Mouse (Mus musculus) heart, postnatal 10 days (tissue): ENCODE results near the gene Rgs6. TPM values are rescaled to one million over a fixed set of nuclear protein-coding genes. Genes with fewer than 3 reads are reported as not detected.
A peak's percentile ranks its signal among the peaks of the same experiment; 100 is the strongest.

Experiments used
- DNase-seq, 2 experiments: peaks; one replicate each; pipeline ENCODE4 v3.0.0; 2021
- intact Hi-C: fragments of 180-260 bp; cut with DNase I; formaldehyde crosslinking; loops from one replicate; pipeline ENCODE4 v1.15.1; 2025
- total RNA-seq, 2 experiments: library from RNA; stranded (reverse); gene quantifications; 2 replicates each; pipeline ENCODE4 v1.2.3; 2021

Rgs6 gene
- total RNA-seq, 2 experiments from 2014 or later = 17.0 to 17.3 TPM

DNA sequence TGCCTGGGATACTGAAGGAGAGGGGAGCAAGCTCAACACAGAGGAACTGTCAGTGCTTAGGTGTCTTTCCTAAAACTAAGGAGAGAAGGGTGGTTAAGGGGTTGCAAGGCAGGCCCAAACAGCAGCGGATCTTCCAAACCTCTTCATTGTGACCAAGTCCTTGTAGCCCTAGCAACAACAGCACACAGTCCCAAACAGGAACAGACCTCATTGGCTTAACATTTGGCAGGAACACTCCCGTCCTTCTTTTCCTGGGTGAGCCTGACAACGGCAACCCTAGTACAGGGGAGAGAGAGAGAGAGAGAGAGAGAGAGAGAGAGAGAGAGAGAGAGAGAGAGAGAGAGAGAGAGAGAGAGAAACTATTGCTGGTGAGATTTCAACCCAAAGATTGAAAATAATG is 557.8 kb downstream of the Rgs6 start:
- DNase-seq = peak; percentile 67 to 75
- intact Hi-C loops = no loop called here

DNA sequence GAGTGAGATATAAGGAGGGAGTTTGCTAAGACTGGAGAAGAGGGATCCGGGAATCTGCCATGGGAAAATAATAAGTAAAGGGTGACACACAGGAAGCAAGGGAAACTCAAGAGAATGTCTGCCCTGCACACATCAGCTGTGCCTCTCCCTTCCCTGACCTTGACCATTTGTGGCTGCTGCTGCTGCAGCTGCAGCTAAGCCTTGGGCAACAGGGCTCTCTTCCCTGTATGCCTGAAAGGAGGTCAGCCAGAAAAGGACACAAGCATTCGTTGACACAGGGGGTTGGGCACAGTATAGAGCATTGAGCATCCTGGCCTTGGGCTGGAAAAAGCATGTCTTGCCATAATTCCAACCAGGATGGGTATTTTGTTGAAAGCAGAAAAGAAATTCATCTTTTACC is 558.8 kb downstream of the Rgs6 start:
- intact Hi-C loops = no loop called here
- no peak for DNase-seq

- no peak for DNase-seq
- intact Hi-C loops = no loop called here
Observed at GRCm38 (mm10) chr12:83150030-83150429, 561.9 kb downstream of the Rgs6 start.

GRCm38 (mm10) chr12:83150813-83151212 is 562.7 kb downstream of the Rgs6 start:
- intact Hi-C loops = no loop called here
- DNase-seq = no peak

DNA sequence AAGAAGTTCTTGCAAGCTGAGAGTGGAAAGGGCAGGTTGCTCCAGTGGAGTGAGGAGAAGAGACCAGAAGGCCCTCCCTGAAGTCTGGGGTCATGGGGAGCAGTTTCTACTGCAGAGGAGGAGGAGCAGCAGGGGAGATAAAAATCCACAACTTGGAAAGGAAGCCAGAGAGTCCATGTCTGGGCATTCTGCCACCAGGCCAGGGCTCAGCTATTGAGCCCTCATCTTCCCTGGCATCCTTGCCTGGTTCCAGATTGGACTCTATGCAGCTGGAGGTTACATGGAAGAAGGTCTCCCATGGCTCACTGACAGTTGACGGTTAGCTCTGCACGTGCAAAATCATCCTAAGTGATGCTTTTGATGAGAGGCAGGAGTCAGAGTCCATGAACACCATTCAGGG is 563.4 kb downstream of the Rgs6 start:
- peak in 1 of 2 experiments; percentile 40 for DNase-seq
- intact Hi-C loops = no loop called here

- no peak for DNase-seq
- intact Hi-C loops = no loop called here
Observed at GRCm38 (mm10) chr12:83160211-83160610, 572.1 kb downstream of the Rgs6 start.

GRCm38 (mm10) chr12:83160700-83161099 is 572.6 kb downstream of the Rgs6 start:
- intact Hi-C loops = no loop called here
- no peak for DNase-seq

GRCm38 (mm10) chr12:83163721-83164120 is 575.6 kb downstream of the Rgs6 start:
- intact Hi-C loops = no loop called here
- peak; percentile 27 to 32 for DNase-seq

DNA sequence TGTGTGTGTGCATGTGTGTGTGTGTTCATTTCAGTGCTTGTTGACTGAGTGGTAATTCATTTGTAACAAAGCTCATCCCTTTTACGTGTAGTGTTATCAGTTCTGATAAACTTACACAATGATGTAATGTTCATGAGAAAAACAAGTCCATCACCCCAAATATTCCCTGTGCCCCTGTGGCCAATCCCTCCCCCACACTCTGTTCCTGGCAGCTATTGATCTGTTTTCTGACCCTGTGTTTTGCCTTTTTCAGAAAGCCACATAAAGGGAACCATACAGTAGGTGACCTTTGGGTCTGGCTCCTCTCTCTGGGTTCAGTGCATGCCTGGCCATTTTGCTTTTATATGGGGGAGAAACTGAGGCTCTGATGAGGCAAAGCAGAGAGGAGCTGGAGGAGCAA is 577.0 kb downstream of the Rgs6 start:
- intact Hi-C loops = no loop called here
- DNase-seq = no peak

- DNase-seq = no peak
- intact Hi-C loops = no loop called here
Observed at GRCm38 (mm10) chr12:83168310-83168709, 580.2 kb downstream of the Rgs6 start.

- intact Hi-C loops = no loop called here
- DNase-seq = peak; percentile 18 to 23
Observed at GRCm38 (mm10) chr12:83169495-83170209, 581.6 kb downstream of the Rgs6 start.

GRCm38 (mm10) chr12:83178770-83179169 is 590.7 kb downstream of the Rgs6 start:
- no peak for DNase-seq
- intact Hi-C loops = no loop called here

GRCm38 (mm10) chr12:83179860-83180259 is 591.8 kb downstream of the Rgs6 start:
- DNase-seq = no peak
- intact Hi-C loops = no loop called here

DNA sequence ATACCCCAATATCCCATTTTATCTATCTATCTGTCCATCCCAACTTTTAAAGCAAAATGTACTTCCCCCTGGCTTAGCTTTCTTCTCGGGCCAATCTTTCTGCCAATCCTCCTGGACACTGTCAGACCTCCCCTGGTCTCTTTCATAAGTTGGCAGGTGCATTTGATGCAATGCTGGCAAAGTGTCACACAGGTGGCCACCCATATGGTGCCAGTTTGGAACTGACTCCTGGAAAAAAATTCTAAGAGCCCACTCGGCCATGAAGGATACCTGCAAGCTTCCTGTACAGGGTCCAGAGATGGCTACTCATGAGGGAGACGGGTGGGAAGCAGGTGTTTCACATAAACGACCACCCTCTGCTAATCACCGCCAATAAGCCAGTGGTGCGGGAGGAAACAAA is 592.5 kb downstream of the Rgs6 start:
- no peak for DNase-seq
- intact Hi-C loops = no loop called here

DNA sequence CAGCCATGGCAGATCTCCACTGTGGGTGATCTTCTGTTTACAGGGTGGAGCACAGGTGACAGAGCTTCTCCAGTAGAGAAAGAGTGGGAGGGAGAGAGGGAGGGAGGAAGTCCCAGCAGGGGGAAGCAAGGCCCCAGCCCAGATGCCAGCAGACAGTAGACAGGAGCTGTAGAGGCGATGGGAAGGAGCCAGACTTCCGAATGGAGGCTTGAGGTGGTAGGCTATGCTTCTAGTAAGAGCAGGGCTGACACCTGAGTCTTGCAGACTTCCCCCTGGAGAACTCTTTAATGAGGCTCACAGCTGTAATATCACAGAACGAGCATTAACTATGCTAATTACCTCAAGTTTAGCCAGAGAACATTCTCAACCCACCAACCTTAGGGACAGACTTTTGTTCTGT is 613.6 kb downstream of the Rgs6 start:
- intact Hi-C loops = no loop called here
- DNase-seq = no peak

DNA sequence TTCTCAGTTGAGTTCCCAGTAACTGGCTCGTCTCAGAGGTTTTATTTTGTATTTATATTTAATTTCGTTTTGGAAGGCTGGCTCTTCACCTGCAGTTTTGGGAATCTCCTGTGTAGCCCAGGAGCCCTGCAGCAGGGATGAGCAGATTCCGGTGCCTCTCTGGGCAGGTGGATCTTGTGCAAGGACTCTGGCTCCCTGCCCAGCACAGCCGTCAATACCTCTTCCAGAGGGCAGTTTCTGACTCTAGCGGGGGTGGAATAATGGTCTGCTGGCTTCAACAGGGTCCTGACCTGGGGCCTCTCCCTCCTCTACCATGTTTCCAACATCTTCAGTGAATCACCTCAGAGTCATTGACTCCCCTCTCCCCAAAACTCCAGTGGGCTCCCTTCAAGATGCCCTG is 616.3 kb downstream of the Rgs6 start:
- intact Hi-C loops = no loop called here
- DNase-seq = no peak

DNA sequence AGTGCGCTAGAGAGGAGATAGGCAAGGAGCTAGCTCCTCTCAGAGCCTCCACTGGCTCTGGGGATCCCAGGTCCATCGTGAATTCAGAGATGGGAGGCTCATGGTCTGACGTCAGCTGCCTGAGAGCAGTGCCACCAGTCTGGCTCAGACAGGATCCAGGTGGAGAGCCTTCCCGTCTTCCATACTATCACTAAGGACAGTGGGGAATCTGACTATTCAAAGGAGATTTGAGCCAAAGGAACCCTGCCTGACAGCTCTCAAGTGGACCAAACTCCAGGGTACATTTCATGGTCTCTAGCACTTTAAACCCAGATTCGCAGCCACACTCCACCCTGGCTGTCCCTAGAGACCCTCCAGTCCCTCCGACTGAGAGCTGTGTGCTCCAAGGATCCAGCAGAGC is 618.8 kb downstream of the Rgs6 start:
- peak in 1 of 2 experiments; percentile 16 for DNase-seq
- intact Hi-C loops = loop anchor here (2.0 kb wide), 1 partner anchor 82 kb away; no protein-coding TSS in a partner anchor

GRCm38 (mm10) chr12:83207481-83207880 is 619.4 kb downstream of the Rgs6 start:
- intact Hi-C loops = loop anchor here (2.0 kb wide), 1 partner anchor 83 kb away; no protein-coding TSS in a partner anchor

DNA sequence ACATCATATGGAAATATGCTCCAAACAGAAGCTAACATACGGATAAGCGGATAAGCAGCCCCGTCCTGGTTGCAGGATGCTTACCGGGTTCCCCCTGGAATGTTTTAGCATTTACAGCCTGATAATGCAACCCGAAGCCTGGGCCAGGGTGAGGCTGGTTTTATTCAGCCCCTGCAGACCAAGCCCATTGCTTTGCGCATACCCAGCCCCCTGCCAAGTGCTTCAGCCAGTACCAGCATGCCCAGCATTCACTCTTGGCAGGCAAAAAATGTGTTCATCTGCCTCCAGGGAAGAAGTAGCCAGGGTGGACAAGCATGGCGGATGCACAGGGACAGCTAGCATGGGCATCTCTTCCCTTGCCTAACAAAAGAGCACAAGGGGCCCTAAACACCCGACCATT is 619.9 kb downstream of the Rgs6 start:
- peak in 1 of 2 experiments; percentile 12 for DNase-seq
- intact Hi-C loops = no loop called here

More at GRCm38 (mm10) chr12:83207481-83207880, 619.4 kb downstream of the Rgs6 start:
- no peak for DNase-seq

DNA sequence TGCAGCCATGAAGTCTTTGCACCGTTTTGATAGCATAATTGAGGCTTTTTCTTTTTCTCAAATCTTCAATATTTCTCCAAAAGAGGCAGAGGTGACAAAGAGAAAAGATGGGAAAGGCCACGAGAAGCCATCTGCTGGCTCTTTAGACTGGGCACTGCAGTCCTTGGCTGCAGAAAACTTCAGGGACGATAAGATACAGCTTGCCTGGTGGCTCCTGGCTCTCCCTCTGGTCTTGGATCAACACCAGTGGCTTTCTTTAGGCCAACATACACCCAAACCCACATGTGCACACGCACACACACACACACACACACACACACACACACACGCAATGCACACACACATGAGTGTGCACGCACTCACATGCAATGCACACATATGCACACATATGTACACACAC is 620.7 kb downstream of the Rgs6 start:
- no peak for DNase-seq
- intact Hi-C loops = no loop called here

- DNase-seq = peak; percentile 43 to 47
- intact Hi-C loops = no loop called here
Observed at GRCm38 (mm10) chr12:83209461-83209860, 621.4 kb downstream of the Rgs6 start.

- DNase-seq = no peak
- intact Hi-C loops = loop anchor here (5.0 kb wide), 1 partner anchor 292 kb away; no protein-coding TSS in a partner anchor
Observed at GRCm38 (mm10) chr12:83210294-83210693, 622.2 kb downstream of the Rgs6 start.

GRCm38 (mm10) chr12:83210735-83211134 is 622.6 kb downstream of the Rgs6 start:
- intact Hi-C loops = loop anchor here (5.0 kb wide), 1 partner anchor 292 kb away; no protein-coding TSS in a partner anchor
- DNase-seq = no peak
